Mouse (Mus musculus) liver, embryonic 11.5 days (tissue): Measurements from ENCODE around the gene D3Ertd254e. TPM values are rescaled to one million over a fixed set of nuclear protein-coding genes. Genes with fewer than 3 reads are reported as not detected.
A peak's percentile ranks its signal among the peaks of the same experiment; 100 is the strongest.

Source experiments
- ATAC-seq: fragments of 200-750 bp; cut with Nextera tagmentation; replicated peaks from 2 replicates; pipeline ENCODE4 v1.8.0; 2017; ENCODE audit warnings: moderate number of reproducible peaks, mild to moderate bottlenecking, moderate TSS enrichment, moderate library complexity; ENCODE audit not compliant: low FRiP score
- DNase-seq: peaks from one replicate; pipeline ENCODE4 v3.0.0-alpha.2; 2017; ENCODE audit warnings: low spot score
- H3K27ac ChIP-seq: fragments of 300-500 bp; sonication (generic); 2 replicates; pipeline ENCODE4 v1.5.1; 2014; ENCODE audit warnings: mild to moderate bottlenecking, low read depth, low read length, control low read depth
- H3K27me3 ChIP-seq: fragments of 300-500 bp; sonication (generic); replicated peaks from 2 replicates; pipeline ENCODE4 v1.6.1; 2014; ENCODE audit warnings: low read length, mixed read lengths; ENCODE audit not compliant: control insufficient read depth, insufficient read depth
- H3K36me3 ChIP-seq: fragments of 300-500 bp; sonication (generic); 2 replicates; pipeline ENCODE4 v1.6.1; 2014; ENCODE audit warnings: mild to moderate bottlenecking, low read length, moderate library complexity, mixed read lengths; ENCODE audit not compliant: control insufficient read depth, insufficient read depth
- H3K4me1 ChIP-seq: fragments of 300-500 bp; sonication (generic); replicated peaks from 2 replicates; pipeline ENCODE4 v1.6.1; 2014; ENCODE audit warnings: low read length, mixed read lengths; ENCODE audit not compliant: control insufficient read depth, insufficient read depth
- H3K4me2 ChIP-seq: fragments of 300-500 bp; sonication (generic); 2 replicates; pipeline ENCODE4 v1.6.1; 2014; ENCODE audit warnings: mild to moderate bottlenecking, control low read depth, moderate library complexity
- H3K4me3 ChIP-seq: fragments of 300-500 bp; sonication (generic); 2 replicates; pipeline ENCODE4 v1.5.1; 2014; ENCODE audit warnings: low read depth, low read length, control low read depth
- H3K9ac ChIP-seq: fragments of 300-500 bp; sonication (generic); 2 replicates; pipeline ENCODE4 v1.6.1; 2014; ENCODE audit warnings: low read depth, low read length, control low read depth
- H3K9me3 ChIP-seq: fragments of 300-500 bp; sonication (generic); 2 replicates; pipeline ENCODE4 v1.6.1; 2016; ENCODE audit warnings: low read length, inconsistent platforms, mixed read lengths; ENCODE audit not compliant: control insufficient read depth
- WGBS: fragments of 180-500 bp; shearing (Covaris S2); extraction: QIAGEN DNeasy Blood & Tissue Kit; methylation state at CpG from one replicate; pipeline ENCODE4 v1.1.7; 2014; 5-methylcytosine and 5-hydroxymethylcytosine counted together
- polyA plus RNA-seq: library from polyadenylated mRNA; unstranded; fragments of >200 nt; fragmentation: Nextera tagmentation; extraction: Ambion mirVana; gene quantifications from 2 replicates; pipeline ENCODE4 v1.2.1, GENCODE M21; 2014

D3Ertd254e gene
- polyA plus RNA-seq, 1 experiment from 2014 or later, result 4.0 TPM

DNA sequence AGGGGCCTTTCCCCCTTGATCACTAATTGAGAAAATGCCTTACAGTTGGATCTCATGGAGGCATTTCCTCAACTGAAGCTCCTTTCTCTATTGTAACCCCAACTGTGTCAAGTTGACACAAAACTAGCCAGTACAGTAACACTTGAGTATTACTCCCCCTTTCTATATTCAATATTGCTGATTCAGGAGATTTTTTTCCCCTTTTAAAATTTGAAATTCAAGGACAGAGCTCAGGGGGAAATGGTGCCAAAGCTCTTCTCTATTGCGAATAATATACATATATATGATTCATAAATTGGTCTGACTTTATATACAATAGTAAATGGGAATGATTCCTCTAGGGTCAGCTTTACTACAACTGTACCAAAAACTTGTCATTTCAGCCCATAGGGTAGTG, 282 bp upstream of the D3Ertd254e start:
- ATAC-seq, result no peak
- Histone ChIP-seq H3K27ac (no peak overlapping the region), H3K36me3 (no peaks in the 10 kb centered on the region), H3K27me3 (no peaks in the 10 kb centered on the region), H3K9ac (no peak overlapping the region), H3K4me3 (peak overlapping the region; percentile 91; the same call in 1 of the 2 replicates), H3K4me1 (peaks cover 4% of the 10 kb centered on the region), H3K9me3 (no peaks in the 10 kb centered on the region), H3K4me2 (peak overlapping the region; percentile 4; the same call in 1 of the 2 replicates)
- DNase-seq, result no peak
- WGBS, result 6% methylated on average over 1 of the region's 1 CpGs

DNA sequence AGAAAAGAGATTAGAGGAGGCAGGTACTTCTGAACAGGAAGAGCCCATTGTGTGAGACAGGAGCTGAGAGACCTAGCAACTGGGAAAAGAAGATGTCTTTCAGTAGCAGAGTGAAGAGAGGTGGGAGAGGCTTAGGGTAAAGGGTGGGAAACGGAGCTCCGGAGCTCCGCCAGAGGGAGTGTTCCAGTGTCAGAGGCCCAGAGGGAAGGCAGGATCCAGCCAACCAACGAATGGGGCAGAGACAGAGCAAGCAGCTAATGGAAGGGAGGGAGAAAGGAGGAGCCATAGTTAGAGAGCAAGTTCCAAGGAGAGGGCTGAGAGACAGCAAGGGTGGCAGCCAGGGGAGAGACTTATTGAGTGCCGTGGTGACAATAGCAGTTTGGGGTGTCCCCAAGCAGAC, 4.5 kb downstream of the D3Ertd254e start:
- no peaks in the 10 kb centered on the region for H3K27me3 ChIP-seq
- 39% methylated on average over 5 of the region's 5 CpGs for WGBS
- H3K36me3 ChIP-seq, result peaks cover 8% of the 10 kb centered on the region
- no peak overlapping the region for H3K27ac ChIP-seq
- H3K9ac ChIP-seq, result no peak overlapping the region
- peaks cover 4% of the 10 kb centered on the region for H3K4me1 ChIP-seq
- ATAC-seq (no peak), DNase-seq (no peak)
- H3K4me2 ChIP-seq, result no peak overlapping the region
- H3K4me3 ChIP-seq, result no peak overlapping the region
- no peaks in the 10 kb centered on the region; the same call in 1 of the 2 replicates for H3K9me3 ChIP-seq

DNA sequence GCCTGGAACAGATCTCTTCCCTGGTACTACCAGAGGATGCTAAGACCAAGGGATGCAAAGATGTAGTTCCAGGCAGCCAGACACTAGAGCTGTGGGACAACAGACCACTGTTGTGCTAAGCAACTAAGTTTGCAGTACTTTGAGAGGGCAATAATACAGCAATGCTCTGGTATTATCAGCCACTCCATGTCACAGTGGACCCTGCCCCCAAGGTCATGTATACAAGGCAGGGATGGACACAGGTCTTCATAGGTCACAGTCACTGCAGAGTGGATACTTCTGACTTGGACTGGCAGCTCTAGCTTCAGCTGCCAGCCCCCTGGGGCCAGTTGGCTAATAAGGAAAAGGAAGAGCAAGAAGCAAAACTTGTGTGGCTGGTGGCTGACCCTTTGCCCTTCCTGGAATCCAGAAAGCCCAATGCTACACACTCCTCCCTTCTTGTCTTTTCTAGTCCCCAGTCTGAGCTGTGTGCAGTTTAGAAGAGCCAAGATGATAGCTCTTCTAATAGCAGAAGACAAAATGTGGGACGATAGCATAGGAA, 19.9 kb downstream of the D3Ertd254e start:
- H3K4me2 ChIP-seq, result no peak overlapping the region

DNA sequence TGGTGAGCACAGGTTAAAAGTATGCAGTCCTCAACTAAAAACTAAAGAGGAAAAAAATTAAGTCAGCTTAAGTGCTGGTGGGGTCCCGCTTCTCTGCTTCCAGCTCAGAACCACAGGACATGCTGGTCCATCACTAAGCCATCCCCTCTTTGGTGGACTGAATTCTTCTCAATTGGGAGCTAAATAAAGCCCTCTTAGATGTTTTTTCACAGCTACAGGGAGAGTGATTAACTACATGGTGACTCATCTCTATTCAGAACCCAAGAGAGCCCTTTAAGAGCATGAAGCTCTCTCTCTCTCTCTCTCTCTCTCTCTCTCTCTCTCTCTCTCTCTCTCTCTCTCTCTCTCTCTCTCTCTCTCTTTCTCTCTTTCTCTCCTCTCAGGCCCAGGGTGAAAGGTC, 20.5 kb downstream of the D3Ertd254e start:
- Histone ChIP-seq H3K4me2 (no peak overlapping the region), H3K4me1 (no peaks in the 10 kb centered on the region), H3K4me3 (no peak overlapping the region), H3K27me3 (no peaks in the 10 kb centered on the region), H3K27ac (no peak overlapping the region), H3K36me3 (peaks cover 9% of the 10 kb centered on the region; the same call in 1 of the 2 replicates), H3K9me3 (no peaks in the 10 kb centered on the region), H3K9ac (no peak overlapping the region)
- ATAC-seq (no peak), DNase-seq (no peak)
- 95% methylated on average over 1 of the region's 1 CpGs for WGBS

More for the DNA sequence above, 19.9 kb downstream of the D3Ertd254e start:
- peaks cover 2% of the 10 kb centered on the region for H3K9me3 ChIP-seq
- H3K27ac ChIP-seq, result no peak overlapping the region
- ATAC-seq (no peak), DNase-seq (no peak)
- no peaks in the 10 kb centered on the region for H3K4me1 ChIP-seq
- peaks cover 13% of the 10 kb centered on the region for H3K36me3 ChIP-seq
- no peak overlapping the region for H3K4me3 ChIP-seq
- H3K9ac ChIP-seq, result no peak overlapping the region
- no peaks in the 10 kb centered on the region for H3K27me3 ChIP-seq
- 74% methylated on average over 1 of the region's 1 CpGs for WGBS

- Histone ChIP-seq H3K4me3 (no peak overlapping the region), H3K9ac (no peak overlapping the region), H3K4me1 (no peaks in the 10 kb centered on the region), H3K4me2 (no peak overlapping the region), H3K27ac (no peak overlapping the region), H3K27me3 (no peaks in the 10 kb centered on the region), H3K36me3 (no peaks in the 10 kb centered on the region), H3K9me3 (no peaks in the 10 kb centered on the region)
- WGBS, result 92% methylated on average over 2 of the region's 2 CpGs
- ATAC-seq (no peak), DNase-seq (no peak)
Measured at GRCm38 (mm10) chr3:36173761-36174160, 22.9 kb downstream of the D3Ertd254e start.

GRCm38 (mm10) chr3:36181519-36181918, 30.7 kb downstream of the D3Ertd254e start:
- Histone ChIP-seq H3K9ac (no peak overlapping the region), H3K4me3 (no peak overlapping the region), H3K27me3 (no peaks in the 10 kb centered on the region), H3K4me1 (no peaks in the 10 kb centered on the region), H3K9me3 (no peaks in the 10 kb centered on the region), H3K36me3 (no peaks in the 10 kb centered on the region), H3K27ac (no peak overlapping the region), H3K4me2 (no peak overlapping the region)
- no peak for DNase-seq
- ATAC-seq, result no peak
- WGBS, result 10% methylated on average over 4 of the region's 4 CpGs

DNA sequence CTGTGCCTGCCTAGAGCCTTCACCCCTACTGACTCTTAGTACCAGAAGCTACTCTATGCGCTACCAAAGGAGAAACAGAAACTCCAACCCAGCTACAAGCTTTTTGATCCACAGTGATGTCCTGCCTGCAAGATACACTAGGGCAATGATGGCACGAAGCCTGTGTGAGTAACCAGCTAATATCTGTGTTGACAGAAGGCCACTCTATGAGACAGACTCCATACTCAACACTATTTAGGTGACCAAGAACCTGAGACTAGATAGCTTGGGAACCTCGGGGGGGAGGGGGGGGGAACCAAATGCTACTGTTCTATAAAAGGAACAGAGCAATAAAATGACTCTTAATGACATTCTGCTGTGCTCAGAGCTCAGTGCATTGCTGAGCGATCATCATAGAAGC, 35.7 kb downstream of the D3Ertd254e start:
- 78% methylated on average over 4 of the region's 4 CpGs for WGBS
- no peak overlapping the region for H3K4me2 ChIP-seq
- no peaks in the 10 kb centered on the region for H3K4me1 ChIP-seq
- no peaks in the 10 kb centered on the region for H3K36me3 ChIP-seq
- H3K9ac ChIP-seq, result no peak overlapping the region
- no peak overlapping the region for H3K4me3 ChIP-seq
- H3K27ac ChIP-seq, result no peak overlapping the region
- no peaks in the 10 kb centered on the region for H3K27me3 ChIP-seq
- no peaks in the 10 kb centered on the region for H3K9me3 ChIP-seq
- ATAC-seq (no peak), DNase-seq (no peak)

GRCm38 (mm10) chr3:36189243-36189642, 38.4 kb downstream of the D3Ertd254e start:
- H3K4me2 ChIP-seq, result no peak overlapping the region
- no peaks in the 10 kb centered on the region for H3K4me1 ChIP-seq
- no peak for DNase-seq
- no peak overlapping the region for H3K27ac ChIP-seq
- no peak overlapping the region for H3K9ac ChIP-seq
- ATAC-seq, result no peak
- no peaks in the 10 kb centered on the region for H3K27me3 ChIP-seq
- WGBS, result 82% methylated on average over 8 of the region's 8 CpGs
- H3K4me3 ChIP-seq, result no peak overlapping the region
- H3K9me3 ChIP-seq, result no peaks in the 10 kb centered on the region
- H3K36me3 ChIP-seq, result no peaks in the 10 kb centered on the region

- Histone ChIP-seq H3K36me3 (no peaks in the 10 kb centered on the region), H3K4me2 (no peak overlapping the region), H3K9me3 (no peaks in the 10 kb centered on the region), H3K4me1 (no peaks in the 10 kb centered on the region), H3K9ac (no peak overlapping the region), H3K4me3 (no peak overlapping the region), H3K27me3 (no peaks in the 10 kb centered on the region), H3K27ac (no peak overlapping the region)
- ATAC-seq (no peak), DNase-seq (no peak)
- 67% methylated on average over 5 of the region's 5 CpGs for WGBS
Measured at GRCm38 (mm10) chr3:36201098-36201497, 50.3 kb downstream of the D3Ertd254e start.
